Mouse (Mus musculus): ENCODE results near the gene Dctn1.

Gene Dctn1

DNA sequence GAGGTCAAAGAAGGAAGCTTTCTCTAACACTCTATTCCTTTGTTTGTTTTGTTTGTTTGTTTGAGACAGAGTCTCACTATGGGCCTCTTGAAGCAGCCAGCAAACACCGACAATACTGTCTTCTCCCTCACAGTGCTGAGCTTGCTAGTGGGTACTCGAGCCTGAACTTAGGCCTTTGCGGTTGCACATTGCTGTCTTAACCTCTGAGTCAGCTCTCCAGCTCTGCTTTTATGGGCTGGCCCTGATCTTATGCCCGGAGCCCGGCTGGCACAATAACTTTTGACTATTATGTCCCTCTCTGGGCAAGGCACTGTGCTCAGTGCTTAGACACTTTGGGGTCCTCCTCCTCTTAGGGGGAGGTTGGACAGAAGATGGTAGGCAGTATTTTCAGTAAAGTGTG lies 4.2 kb downstream of the Dctn1 start:
- no peak for DNase-seq (ENCODE audit: low spot score in 2 of 2)

DNA sequence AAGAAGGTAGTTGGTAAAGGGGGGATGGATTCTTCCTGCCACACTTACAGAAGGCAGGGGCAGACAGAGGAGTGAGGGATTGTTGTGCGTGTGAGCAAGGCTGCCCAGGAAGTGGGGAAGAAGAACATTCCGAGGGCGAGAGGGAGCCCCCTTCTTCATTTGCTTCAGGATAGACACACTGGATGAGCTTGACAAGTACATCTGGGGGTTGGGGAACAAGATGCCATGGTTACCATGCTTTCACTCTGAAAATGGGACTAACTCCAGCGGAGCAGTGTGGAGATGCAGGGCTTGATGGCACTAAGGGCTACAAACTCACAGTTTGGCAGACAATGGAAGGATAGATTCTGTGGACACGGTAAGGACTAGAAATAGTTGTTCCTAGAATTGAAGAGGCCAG lies 5.3 kb downstream of the Dctn1 start:
- no peak for DNase-seq (ENCODE audit: low spot score in 2 of 2)

DNA sequence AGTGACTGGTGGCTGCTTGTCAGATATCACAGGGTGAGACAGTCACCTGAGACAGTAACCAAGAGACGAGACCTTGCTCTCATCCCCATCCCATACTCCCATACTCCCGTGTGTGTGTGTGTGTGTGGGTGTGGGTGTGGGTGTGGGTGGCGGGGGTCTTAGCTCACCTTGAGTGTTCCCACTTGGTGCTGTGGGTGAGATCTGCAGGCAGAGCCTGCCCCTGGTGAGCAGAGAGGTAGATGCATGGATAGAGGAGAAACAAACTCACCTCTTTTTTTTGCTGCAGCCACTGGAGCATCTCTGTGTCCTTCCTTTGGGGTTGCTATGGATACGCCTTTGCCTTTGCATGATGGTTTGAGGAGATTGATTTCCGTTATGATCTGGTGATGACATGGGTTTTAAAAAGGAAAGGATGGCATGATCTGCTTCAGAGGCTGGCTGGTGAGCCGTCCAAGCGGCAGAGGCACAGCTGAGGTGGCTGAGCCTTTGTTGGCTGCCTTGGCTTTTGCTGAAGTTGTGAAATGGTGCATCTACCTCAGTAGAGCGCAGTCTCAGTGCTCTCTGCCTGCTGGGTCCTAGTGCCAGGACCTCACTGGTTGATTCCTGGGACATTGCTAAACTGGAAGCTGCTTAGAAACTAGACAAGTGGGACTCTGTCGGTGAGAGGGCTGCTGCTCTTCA lies 6.7 kb downstream of the Dctn1 start:
- DNase-seq (ENCODE audit: low spot score in 2 of 2) = peak in 1 of 2 experiments; percentile 71

DNA sequence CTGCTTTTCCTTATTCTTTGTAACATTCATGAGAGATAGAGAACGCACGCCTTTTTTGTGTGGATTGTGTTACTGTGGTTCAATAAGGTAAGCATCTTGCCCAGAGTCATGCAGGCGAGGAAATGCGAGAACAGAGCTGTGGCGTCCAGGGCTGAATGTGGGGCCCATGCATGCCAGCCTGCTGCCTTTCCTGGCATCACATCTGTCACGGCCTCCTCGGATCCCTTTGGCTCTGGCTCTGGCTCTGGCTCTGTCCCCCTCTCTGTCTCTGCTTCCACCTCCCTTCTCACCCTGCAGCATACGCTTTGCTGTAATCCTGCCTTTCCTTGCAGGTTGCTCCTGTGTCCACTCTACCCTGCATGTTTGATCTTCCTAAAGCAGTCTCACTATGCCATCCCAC lies 10.3 kb downstream of the Dctn1 start:
- DNase-seq (ENCODE audit: low spot score in 2 of 2) = no peak

DNA sequence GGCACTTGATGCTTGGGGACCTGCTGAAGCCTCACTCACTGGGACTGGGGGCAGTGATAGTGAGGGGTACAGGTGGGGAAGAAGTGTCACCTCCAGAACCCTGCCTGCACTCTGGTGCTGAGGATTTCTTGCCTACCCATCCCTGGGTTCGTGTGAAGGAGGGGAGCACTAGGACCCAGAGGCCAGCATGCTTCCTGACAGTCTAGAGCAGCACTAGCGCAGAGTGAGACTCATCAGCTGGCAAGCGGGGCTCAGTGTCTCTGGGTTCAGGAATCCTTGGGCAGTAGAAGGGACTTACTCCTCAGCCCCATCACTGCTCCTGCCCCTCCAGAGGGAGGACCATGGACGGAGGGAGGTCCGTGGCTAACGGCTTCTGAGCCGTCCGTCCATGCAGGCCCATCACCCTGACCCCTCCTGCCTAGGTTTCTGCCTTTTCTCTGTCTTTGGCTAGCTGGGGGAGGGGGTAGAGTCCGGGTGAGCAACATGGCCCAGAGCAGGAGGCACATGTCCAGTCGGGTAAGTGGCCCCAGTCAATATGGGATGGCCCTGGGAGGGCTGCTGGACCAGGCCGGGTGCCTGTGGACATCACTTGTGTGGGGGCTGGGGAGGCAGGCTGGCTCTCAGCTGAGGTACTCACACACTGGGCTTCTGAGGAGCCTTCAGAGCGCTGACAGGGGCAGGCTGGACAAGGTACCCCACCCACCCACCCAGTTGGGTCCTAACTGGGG lies 13.8 kb downstream of the Dctn1 start:
- DNase-seq (ENCODE audit: low spot score in 2 of 2) = peak; percentile 76 to 82

DNA sequence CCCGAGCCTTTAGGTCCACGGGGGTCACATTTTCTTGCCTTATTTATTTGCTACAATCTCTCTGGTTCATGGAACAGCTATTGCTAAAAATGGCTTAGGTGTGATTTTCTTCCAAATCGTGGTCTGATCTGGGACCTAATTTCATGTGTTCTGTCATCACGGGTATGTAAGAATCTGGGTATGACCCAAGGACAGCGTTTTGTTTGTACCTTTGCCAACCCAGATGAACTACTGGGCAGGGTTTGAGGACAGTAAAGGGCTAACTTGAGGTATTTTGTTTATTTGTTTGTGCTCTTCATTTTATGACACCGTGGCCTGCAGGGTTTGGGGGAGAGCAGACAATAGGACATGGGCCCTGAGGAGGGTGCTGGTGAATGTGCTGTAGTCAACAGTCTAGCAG lies 14.9 kb downstream of the Dctn1 start:
- no peak for DNase-seq (ENCODE audit: low spot score in 2 of 2)

DNA sequence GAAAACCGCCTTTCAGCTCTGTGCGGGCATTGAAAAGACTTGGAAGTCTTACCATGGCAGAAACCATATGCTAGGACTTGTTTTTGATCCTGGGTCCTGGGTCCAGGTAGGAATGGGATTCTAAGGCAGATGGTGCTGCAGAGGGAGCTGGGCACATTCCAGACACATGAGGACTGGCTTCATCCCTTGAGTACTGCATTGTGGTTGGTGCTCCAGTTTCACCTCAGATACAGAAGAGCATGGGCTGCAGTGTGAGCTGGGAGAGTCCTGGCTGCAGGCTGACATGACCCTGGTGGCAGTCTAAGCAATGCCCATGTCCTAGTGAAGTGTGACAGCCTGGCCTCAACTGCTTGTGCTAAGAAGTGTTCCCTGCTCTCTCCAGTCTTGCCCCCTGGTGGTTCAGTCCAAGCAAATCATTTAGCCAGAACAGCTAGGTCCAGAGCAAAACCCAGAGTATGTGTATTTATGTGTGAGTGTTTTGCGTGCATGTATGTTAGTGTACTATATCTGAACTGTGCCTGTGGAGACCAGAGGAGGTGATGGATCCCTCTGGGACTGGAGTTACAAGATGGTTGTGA lies 19.2 kb downstream of the Dctn1 start:
- no peak for DNase-seq (ENCODE audit: low spot score in 2 of 2)

DNA sequence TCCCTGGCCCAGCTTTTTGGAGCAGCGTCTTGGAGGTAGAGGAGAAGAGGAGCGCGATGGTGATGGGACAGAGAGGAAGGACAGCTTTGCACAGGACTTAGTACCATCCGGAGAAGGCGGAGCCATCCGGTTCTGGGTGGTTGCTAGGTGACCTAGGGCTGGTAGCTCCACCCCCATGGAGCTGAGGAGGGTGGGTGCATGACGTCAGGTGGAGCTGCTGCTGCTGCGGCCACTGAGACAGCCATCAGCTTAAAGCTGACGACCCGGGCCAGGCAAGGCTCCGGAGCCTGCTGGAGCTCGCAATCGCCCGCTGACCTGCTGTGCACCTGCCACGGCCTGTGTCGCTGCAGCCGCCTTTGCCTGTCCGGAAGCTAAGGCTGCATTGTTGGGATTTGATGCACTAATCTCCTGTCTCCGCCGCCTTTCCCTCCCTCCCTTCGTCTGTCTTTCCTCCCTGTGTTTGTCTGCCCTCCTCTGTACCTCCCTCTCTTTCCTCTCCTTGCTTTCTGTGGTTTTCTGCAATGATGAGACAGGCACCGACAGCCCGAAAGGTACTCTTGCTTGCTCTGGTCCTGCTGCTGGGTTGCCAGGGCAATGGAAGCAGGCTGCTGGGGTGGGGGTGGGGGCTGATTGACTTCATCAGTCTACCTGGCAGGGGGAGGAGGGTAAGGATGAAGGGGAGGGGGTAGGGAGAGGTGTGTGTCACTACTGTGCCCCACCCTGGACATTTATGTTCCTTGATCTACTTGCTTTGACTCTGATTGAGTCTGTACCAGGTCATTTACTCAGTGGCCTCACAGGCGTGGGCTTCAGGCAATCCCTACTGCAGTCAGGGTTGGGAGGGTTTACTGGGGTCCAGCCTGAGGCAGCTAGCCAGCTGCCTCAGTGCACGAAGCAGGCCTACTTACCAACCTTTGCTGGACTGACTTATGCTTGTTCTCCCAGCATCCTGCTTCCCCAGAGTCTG lies 20.5 kb downstream of the Dctn1 start:
- peak; percentile 92 to 95 for DNase-seq (ENCODE audit: low spot score in 2 of 2)

DNA sequence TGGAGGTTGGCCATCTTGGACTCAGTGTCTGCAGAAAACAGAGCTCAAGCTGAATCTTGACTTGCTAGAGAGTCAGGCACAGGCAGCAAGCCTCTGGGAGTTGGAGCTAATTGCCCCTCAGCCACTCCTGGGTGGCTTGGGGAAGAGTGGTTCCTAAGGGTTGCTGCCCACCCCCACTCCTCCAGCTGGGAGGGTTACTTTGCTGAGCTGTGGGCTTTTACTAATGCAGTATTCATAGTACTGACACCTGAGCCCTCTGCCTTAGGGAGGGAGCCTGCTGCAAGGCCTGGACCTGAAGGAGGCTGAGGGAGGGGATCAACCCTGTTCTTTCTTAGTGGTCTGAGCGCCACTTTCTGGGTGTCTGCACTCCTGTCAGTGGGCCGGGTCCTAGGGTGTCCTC lies 21.2 kb downstream of the Dctn1 start:
- no peak for DNase-seq (ENCODE audit: low spot score in 2 of 2)

DNA sequence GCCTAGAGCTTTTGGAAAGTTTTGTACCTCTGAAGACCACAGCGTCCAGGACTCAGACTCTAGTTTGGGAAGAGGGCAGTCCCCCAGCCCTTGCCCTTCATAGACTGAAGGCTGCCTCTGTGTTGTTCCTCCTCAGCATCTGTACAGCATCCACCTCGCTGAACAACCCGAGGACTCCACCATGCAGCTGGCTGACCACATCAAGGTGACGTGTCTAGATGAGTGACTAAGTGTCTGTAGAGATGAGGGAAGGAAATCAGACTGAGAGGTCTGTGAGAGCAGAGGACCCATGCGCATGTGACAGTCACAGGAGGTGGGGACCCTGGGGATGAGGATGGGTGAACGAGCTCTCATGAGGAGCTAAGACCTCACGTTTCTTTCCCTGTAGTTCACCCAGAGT lies 27.9 kb downstream of the Dctn1 start:
- DNase-seq (ENCODE audit: low spot score in 2 of 2) = no peak

DNA sequence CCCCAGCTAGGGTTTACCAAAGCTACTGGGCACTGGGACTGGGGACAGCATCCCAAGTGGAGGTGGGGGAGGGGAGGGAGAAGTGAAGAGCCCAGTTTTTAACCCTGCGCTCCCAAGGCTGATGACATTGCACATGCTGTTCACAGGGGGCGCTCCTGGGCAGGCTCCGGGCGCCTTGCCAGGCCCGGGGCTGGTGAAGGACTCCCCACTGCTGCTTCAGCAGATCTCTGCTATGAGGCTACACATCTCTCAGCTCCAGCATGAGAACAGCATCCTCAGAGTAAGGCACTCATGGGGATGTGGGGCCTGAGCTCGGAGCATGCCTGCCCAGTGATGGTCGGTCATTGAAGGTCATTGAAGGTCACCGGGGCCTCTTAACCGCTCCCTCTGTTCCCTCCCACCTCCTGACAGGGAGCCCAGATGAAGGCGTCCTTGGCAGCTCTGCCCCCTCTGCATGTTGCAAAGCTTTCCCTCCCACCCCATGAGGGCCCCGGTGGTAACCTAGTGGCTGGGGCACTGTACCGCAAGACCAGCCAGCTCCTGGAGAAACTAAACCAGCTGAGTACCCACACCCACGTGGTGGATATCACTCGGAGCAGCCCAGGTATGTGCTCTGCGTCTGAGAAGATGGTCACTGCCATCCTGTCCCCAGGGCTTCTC lies 31.8 kb downstream of the Dctn1 start:
- DNase-seq (ENCODE audit: low spot score in 2 of 2) = peak; percentile 79 to 82

DNA sequence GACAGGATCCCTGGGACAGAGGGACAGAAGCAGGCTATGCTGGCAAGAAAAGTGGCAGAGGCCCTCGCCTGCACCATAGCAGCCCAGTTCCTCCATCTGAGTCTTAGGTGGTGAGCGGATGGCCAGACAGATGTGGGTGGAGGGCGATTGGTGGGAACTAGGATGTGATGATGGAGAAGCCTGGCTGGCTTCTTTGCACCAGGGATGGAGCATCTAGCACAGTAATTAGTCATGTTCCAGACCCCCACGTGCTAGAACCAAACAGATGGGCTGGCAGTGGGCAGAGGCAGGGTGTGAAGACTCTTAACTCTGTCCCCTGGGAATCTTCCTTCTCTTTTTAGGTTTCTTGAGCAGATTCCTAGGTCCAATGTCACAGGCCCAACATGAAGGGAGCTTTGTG lies 37.6 kb downstream of the Dctn1 start:
- peak in 1 of 2 experiments; percentile 43 for DNase-seq (ENCODE audit: low spot score in 2 of 2)

DNA sequence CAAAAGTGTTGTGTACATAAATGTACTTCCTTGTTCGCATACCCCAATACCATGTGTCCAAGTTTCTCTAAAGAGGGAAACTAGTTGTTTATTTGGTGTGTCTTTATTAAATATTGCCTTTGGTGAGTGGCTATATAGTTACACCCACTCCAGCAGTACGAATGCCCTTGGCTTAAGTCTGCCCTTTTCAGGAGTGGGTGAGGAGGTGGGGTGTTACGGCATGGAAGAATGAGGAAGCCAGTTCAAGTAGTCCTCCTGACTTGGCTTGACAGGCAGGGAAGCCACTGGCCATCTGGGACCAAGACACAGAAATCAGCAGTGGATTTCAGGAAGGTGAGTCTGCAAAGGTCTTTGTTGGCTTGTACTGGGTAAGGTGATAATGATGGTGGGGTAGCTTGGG lies 40.1 kb downstream of the Dctn1 start:
- no peak for DNase-seq (ENCODE audit: low spot score in 2 of 2)

DNA sequence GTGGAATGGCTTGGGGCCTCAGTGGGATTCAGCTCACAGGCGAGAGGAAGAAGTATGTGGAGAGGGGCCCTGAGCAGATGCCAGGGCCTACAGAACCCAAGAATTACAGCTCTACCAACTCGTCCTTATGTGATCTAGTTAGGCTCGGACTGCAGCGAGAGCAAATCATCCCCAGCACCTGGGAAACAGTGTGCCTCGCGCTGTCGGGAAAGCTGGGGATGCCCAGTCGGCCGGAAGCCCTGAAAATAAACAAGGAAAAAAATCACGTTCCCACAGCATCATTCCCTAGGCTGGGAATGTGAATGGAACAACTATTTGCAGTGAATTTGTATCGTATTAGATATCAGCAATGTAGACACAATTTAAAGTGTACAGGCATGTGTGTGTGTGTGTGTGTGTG lies 40.6 kb downstream of the Dctn1 start:
- no peak for DNase-seq (ENCODE audit: low spot score in 2 of 2)

DNA sequence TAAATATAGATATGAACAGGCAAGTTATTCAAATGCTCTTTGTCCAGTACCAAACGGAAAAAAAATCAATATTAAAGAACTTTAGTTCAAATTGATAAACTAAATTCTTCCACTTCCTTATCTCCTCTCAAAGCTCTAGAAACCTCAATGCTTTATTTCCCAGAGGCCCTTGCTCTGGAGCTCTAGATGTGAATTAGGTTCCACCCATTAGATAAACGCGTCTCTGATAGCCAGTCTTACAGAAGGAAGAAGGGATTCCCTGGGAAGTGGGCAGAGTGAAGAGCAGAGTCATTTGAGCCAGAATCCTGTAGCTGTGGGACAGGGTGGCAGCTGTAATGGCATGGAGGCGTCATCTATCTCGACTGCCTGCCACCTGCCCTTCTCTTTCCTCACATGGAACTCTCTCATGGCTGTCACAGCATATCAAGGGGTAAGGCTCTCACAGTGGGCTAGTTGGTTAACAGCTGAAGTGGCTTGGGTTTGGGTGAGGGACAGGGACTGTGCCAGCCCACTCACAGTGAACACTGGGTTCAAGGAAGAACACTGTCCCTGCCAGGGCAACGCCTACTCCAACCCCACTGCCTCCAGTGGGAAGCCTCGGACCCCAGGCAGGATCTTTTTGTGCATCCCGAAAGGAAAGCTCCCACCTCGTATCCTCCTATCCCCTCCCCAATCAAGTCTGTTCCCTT lies 41.8 kb downstream of the Dctn1 start:
- no peak for DNase-seq (ENCODE audit: low spot score in 2 of 2)

DNA sequence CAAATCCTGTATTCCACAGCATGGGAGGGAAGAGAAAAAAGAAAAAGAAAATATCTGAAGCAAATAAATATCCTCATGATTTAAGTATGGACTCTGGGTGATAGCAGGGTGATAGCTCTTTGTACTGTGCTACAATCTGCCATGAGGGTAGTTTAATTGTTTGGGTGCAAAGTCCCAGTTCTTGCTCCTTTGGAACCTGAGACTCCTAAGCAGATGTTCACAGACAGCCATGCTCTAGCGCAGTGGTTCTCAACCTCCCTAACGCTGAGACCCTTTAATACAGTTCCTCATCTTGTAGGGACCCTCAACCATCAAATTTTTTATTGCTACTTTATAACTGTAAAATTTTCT lies 42.3 kb downstream of the Dctn1 start:
- DNase-seq (ENCODE audit: low spot score in 2 of 2) = no peak

DNA sequence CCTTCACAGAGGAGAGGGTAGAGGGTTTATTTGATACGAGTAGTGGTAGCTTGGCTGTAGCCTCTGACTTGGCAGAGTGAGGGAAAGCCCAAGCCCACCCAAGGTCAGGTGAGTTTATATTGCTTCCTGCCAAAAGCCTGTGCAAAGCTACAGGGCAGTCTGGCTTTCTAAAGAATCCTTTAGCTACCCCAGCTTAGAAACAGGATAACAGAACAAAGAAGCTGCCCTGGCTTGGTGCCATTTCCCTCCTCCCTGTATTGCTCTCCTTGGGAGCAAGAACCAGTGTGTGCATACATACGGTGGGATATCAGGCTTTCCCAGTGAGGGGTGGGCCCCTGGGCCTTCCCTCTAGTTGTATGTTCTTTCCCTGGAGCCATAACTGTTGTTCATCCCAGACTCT lies 44.8 kb downstream of the Dctn1 start:
- no peak for DNase-seq (ENCODE audit: low spot score in 2 of 2)

DNA sequence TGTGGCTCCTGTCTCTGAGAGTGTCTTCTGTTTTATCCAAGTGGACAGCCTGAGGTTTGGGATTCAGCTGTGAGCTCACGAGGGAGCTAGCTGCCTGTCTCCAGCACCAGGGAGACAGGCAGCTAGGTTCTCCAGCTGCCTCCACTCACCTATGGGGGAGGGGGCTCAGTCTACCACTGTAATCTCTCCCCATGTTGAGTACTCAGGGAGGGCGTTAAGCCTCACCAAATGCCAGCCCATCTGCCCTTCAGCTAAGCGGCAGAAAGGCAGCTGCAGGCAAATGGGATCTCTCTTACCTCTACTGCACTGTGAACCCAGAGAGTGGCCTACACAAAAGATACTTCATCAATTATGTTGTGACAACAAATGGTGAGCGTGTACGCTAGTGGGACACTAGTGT lies 45.8 kb downstream of the Dctn1 start:
- DNase-seq (ENCODE audit: low spot score in 2 of 2) = no peak

DNA sequence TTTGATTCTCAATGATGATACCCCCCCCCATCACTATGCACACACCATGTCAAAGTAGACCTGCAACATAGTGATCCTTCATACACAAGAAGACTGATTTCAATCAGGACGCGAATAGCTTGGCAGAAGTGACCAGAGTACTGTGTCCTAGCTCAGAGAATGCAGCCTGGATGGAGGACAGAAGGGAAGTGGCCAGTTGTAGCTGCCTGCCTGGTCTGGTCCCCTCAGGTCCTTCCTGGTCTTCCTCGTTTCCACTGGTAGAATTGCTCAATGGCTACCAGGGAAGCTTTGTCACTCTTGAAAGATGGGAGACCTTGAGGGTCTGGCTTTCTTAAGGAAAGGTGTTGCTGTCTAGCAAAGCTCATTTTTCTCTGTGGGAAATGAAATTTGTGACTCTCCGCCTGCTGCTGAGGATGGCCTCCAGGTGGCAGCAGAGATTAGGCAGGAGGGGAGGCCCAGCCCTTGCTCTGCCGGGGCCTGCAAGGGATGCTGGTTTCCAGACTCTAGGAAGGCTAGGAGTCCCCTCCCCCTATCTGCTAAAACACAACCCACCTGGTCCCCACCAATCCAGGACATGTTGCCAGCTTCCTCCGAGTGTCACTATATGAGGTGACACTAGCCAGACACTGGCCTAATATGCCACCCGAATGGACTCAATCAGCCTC lies 49.4 kb downstream of the Dctn1 start:
- peak; percentile 84 to 89 for DNase-seq (ENCODE audit: low spot score in 2 of 2)

DNA sequence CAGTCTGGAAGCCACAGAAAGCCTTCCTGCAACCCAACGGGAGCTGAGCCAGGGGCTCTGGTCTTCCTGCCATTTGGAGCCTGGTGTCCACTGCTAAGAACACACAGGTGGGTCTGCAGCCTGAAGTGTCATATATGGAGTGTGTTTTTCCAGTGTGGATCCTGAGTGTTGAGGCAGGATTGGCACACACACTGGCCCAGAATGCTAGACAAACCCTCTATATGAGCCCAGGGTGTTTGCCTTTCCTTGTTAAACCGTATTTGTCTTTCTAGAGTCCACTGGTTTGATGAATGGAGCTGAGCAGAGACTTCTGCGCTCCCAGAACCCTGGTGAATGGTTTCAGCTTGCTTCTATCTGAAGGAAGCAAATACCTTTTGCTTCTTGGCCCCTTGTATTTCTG lies 54.1 kb downstream of the Dctn1 start, which contains the start of gene Slc4a5:
Slc4a5 (plus strand) TSS at position 15 of the 400 bp plus-strand sequence.
- no peak for DNase-seq (ENCODE audit: low spot score in 2 of 2)

All from right cerebral cortex, postnatal 10 days (tissue).